In the genomic region with DNA sequence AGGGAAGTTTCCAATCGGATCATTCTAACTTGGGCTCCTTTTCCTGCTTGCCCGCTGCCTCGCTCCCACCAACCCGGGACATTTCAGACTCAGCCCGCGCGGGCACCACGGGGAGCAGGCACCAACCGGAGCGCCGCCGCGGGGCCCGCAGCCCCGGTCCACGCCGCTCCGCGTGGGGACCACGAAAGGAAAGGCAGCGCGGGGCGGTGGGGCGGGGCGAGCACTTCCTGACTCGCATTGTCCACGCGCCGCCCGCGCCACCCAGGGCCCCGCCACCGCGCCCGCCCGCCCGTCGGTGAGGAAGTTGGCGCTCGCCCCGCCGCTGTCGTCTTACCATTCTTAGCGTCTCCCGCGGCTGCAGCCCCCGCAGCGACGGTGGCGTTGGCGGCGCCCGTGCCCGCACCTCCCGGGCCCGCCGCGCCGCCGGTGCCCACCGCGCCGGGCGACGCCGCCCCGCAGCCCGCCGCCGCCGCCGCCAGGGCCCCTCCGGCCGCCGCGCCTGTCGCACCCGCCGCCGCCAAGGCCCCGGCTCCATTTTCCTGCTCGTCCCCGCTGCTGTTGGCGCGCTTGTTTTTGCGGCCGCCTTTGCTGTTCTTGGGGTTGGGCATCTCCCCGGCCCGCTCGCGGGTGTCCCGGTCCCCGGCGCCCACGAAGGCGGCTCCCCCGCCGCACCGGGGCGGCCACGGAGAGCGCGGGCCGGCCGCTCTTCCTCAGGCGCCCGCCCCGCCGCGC, we compare ENCODE assay signal across 8 mouse cellular contexts. TPM values are rescaled to one million over a fixed set of nuclear protein-coding genes. Genes with fewer than 3 reads are reported as not detected.
DNase-seq lines count a peak whose midpoint lies in the region; ATAC-seq and TF ChIP-seq lines count a peak whose summit lies in the region.

No protein-coding gene starts in this region.

- peak overlapping the region; percentile 94 for H3K27ac ChIP-seq in intestine, postnatal 0 days (ENCODE audit: low read depth, low read length)
- H3K27ac ChIP-seq in limb, embryonic 11.5 days (replicated peaks; ENCODE audit: low read depth, low read length) = peak overlapping the region; percentile 56; the same call in 1 of the 2 replicates
- H3K27ac ChIP-seq in midbrain, embryonic 12.5 days (replicated peaks) = peak overlapping the region; percentile 79

- H3K36me3 ChIP-seq in intestine, postnatal 0 days (ENCODE audit: control insufficient read depth, insufficient read depth) = no peaks in the 10 kb centered on the region
- no peaks in the 10 kb centered on the region for H3K36me3 ChIP-seq in limb, embryonic 11.5 days (ENCODE audit: control insufficient read depth, insufficient read depth, low read length)
- H3K36me3 ChIP-seq in midbrain, embryonic 12.5 days = 0 out of 2 replicates have a peak, but pooled peaks cover 4% of the 10 kb centered on the region

- TF ChIP-seq CTCF in intestine, postnatal 0 days (IDR thresholded peaks at IDR 0.05; ENCODE audit: low read depth) = no peak

- 0% methylated on average over 48 of the region's 110 CpGs for WGBS in intestine, postnatal 0 days
- WGBS in limb, embryonic 11.5 days = under 1% methylated on average over 47 of the region's 110 CpGs
- under 1% methylated on average over 60 of the region's 110 CpGs for WGBS in midbrain, embryonic 12.5 days

- H3K9ac ChIP-seq in intestine, postnatal 0 days (ENCODE audit: low read depth, low read length) = peak overlapping the region; percentile 94
- peak overlapping the region; percentile 89 for H3K9ac ChIP-seq in limb, embryonic 11.5 days (ENCODE audit: low read length)
- H3K9ac ChIP-seq in midbrain, embryonic 12.5 days (replicated peaks) = peak overlapping the region; percentile 88

- peak; percentile 66 for ATAC-seq in granulocyte monocyte progenitor cell, adult 5-6 weeks (replicated peaks; ENCODE audit: poor library complexity, severe bottlenecking)
- ATAC-seq in intestine, postnatal 0 days = peak; percentile 63
- peak; percentile 38 for ATAC-seq in limb, embryonic 11.5 days (ENCODE audit: insufficient number of reproducible peaks, low FRiP score, low TSS enrichment, low read depth)
- ATAC-seq in midbrain, embryonic 12.5 days (ENCODE audit: low FRiP score, low read depth) = peak; percentile 78

- peak overlapping the region; percentile 80 for H3K4me2 ChIP-seq in intestine, postnatal 0 days (replicated peaks; ENCODE audit: low read depth)
- H3K4me2 ChIP-seq in limb, embryonic 11.5 days (ENCODE audit: low read depth, severe bottlenecking) = peak overlapping the region; percentile 53
- H3K4me2 ChIP-seq in midbrain, embryonic 12.5 days (replicated peaks) = peak overlapping the region; percentile 68

- H3K4me1 ChIP-seq in intestine, postnatal 0 days (replicated peaks; ENCODE audit: control insufficient read depth, insufficient read depth, low read length) = no peaks in the 10 kb centered on the region; the same call in 1 of the 2 replicates
- H3K4me1 ChIP-seq in limb, embryonic 11.5 days (ENCODE audit: control insufficient read depth, insufficient read depth, low read length) = peaks cover 6% of the 10 kb centered on the region; the same call in 1 of the 2 replicates
- peaks cover 8% of the 10 kb centered on the region for H3K4me1 ChIP-seq in midbrain, embryonic 12.5 days

- no peaks in the 10 kb centered on the region for H3K9me3 ChIP-seq in intestine, postnatal 0 days (ENCODE audit: control insufficient read depth)
- no peaks in the 10 kb centered on the region for H3K9me3 ChIP-seq in limb, embryonic 11.5 days (ENCODE audit: control insufficient read depth, low read length)
- H3K9me3 ChIP-seq in midbrain, embryonic 12.5 days = no peaks in the 10 kb centered on the region

- no peaks in the 10 kb centered on the region for H3K27me3 ChIP-seq in intestine, postnatal 0 days (replicated peaks; ENCODE audit: control insufficient read depth, insufficient read depth, low read length)
- H3K27me3 ChIP-seq in limb, embryonic 11.5 days (ENCODE audit: control insufficient read depth, insufficient read depth, low read length) = no peaks in the 10 kb centered on the region
- H3K27me3 ChIP-seq in midbrain, embryonic 12.5 days = no peaks in the 10 kb centered on the region

- H3K4me3 ChIP-seq in intestine, postnatal 0 days (ENCODE audit: low read depth, low read length) = peak overlapping the region; percentile 87
- H3K4me3 ChIP-seq in limb, embryonic 11.5 days (ENCODE audit: low read depth, low read length) = peak overlapping the region; percentile 75
- peak overlapping the region; percentile 92 for H3K4me3 ChIP-seq in midbrain, embryonic 12.5 days

- peak; percentile 81 for DNase-seq in adrenal gland, postnatal 10 days
- DNase-seq in embryo, embryonic 9.5 days (ENCODE audit: extremely low spot score) = peak; percentile 60
- peak; percentile 55 for DNase-seq in limb, embryonic 11.5 days (ENCODE audit: low spot score)
- peak; percentile 72 for DNase-seq in right cerebral cortex, postnatal 4 days
- DNase-seq in yolk sac, embryonic 10.5 days (ENCODE audit: low spot score) = peak; percentile 53

RNA-seq across cellular contexts. Expression of a gene that starts 0.5 kb away (rescaled TPM):
- total RNA-seq in adrenal gland, postnatal 10 days (2021) = 10 to 100 TPM; 31.8 to 35.7 TPM
- total RNA-seq in granulocyte monocyte progenitor cell, adult 5-6 weeks (2014; fragmentation: Nextera tagmentation) = 15.8 and 17.3 TPM in 2 replicates
- total RNA-seq in granulocyte monocyte progenitor cell, adult 5-6 weeks (2017) = 16.0 and 35.8 TPM in 2 replicates
- 5.0 and 5.5 TPM in 2 replicates for polyA plus RNA-seq in intestine, postnatal 0 days (2015; fragmentation: Nextera tagmentation; extraction: Ambion mirVana)
- 3.8 and 4.1 TPM in 2 replicates for polyA plus RNA-seq in limb, embryonic 11.5 days (2014; fragmentation: Nextera tagmentation; extraction: Ambion mirVana)
- polyA plus RNA-seq in midbrain, embryonic 12.5 days (2016; fragmentation: Nextera tagmentation; extraction: Ambion mirVana) = 4.1 and 4.4 TPM in 2 replicates

Comparison
In these comparisons a context has a peak if more than half of its experiments do, and no peak if none do; other contexts are left out.
1. Peak in every context shown above with its lines: DNase-seq, ATAC-seq, H3K4me3 ChIP-seq and H3K27ac ChIP-seq.